Mouse (Mus musculus): ENCODE measurements around the gene Srbd1. TPM values are rescaled to one million over a fixed set of nuclear protein-coding genes. Genes with fewer than 3 reads are reported as not detected.
A peak's percentile ranks its signal among the peaks of the same experiment; 100 is the strongest.

The Srbd1 gene
- polyA plus RNA-seq, 2 experiments = 8.1 to 10.2 TPM

DNA sequence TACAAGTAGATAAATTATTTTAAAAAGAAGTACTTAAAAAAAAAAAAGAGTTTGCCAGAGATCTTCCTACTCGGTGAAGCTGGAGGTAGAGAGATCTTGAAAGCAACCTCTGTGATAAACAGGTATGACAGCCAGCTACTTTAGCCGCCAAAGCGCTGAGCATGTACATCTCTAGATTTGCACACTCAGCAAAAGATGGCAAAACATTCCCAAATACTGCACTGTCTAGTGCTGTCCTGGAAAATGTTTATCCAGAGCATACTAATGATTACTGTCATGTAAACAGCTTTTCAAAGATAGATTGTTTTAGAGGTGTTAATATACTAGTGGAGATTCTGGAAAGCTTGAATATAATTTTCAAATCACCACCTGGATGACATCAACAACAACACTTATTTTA, 109.4 kb downstream of the Srbd1 start:
- no peak for TF ChIP-seq POLR2A (IDR thresholded peaks at IDR 0.05; ENCODE audit: borderline replicate concordance, extremely low read depth, insufficient read depth, insufficient read length)
- Histone ChIP-seq H3K4me2 (replicated peaks; ENCODE audit: low read depth, low read length, severe bottlenecking) (no peak overlapping the region), H3K9me3 (ENCODE audit: control insufficient read depth, low read length) (no peaks in the 10 kb centered on the region), H3K27ac (replicated peaks; ENCODE audit: low read depth, low read length) (peak overlapping the region; percentile 65; the same call in 1 of the 2 replicates), H3K4me3 (replicated peaks; ENCODE audit: low read length) (no peak overlapping the region), H3K4me1 (ENCODE audit: control insufficient read depth, insufficient read depth, low read length) (peaks cover 61% of the 10 kb centered on the region), H3K27me3 (ENCODE audit: control insufficient read depth, insufficient read depth, low read length) (no peaks in the 10 kb centered on the region), H3K36me3 (ENCODE audit: control insufficient read depth, insufficient read depth, low read length) (no peaks in the 10 kb centered on the region), H3K9ac (ENCODE audit: low read depth, low read length, severe bottlenecking) (no peak overlapping the region)
- DNase-seq (ENCODE audit: low spot score) (no peak), ATAC-seq (ENCODE audit: low FRiP score, low read depth) (no peak)
- 92% methylated on average over 3 of the region's 3 CpGs for WGBS

DNA sequence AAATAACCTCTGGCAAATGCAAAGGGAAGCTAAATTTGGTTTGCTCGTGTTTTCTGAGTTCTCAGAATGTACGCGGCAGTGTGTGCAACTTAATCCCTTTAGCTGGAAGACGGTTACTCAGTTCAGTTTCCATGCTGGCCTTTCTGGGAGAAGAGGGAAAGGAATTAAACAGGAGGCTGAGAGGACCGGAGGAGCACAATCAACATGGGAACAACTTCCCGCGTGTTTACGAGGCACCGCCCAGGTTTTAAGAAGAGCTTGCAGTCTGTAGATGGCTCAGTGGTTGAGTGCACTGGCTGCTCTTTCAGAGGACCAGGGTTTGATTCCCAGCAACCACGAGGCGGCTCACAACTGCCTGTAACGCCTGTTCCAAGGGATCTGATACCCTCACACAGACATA, 109.8 kb downstream of the Srbd1 start:
- WGBS = 51% methylated on average over 12 of the region's 12 CpGs
- no peak for TF ChIP-seq POLR2A (IDR thresholded peaks at IDR 0.05; ENCODE audit: borderline replicate concordance, extremely low read depth, insufficient read depth, insufficient read length)
- H3K9ac ChIP-seq (ENCODE audit: low read depth, low read length, severe bottlenecking) = no peak overlapping the region
- H3K4me1 ChIP-seq (ENCODE audit: control insufficient read depth, insufficient read depth, low read length) = peaks cover 57% of the 10 kb centered on the region
- ATAC-seq (ENCODE audit: low FRiP score, low read depth) (peak; percentile 3; the same call in 1 of the 2 replicates), DNase-seq (ENCODE audit: low spot score) (no peak)
- peak overlapping the region; percentile 65; the same call in 1 of the 2 replicates for H3K27ac ChIP-seq (replicated peaks; ENCODE audit: low read depth, low read length)
- H3K27me3 ChIP-seq (ENCODE audit: control insufficient read depth, insufficient read depth, low read length) = no peaks in the 10 kb centered on the region
- no peak overlapping the region for H3K4me3 ChIP-seq (replicated peaks; ENCODE audit: low read length)
- H3K9me3 ChIP-seq (ENCODE audit: control insufficient read depth, low read length) = no peaks in the 10 kb centered on the region
- H3K4me2 ChIP-seq (replicated peaks; ENCODE audit: low read depth, low read length, severe bottlenecking) = no peak overlapping the region
- no peaks in the 10 kb centered on the region for H3K36me3 ChIP-seq (ENCODE audit: control insufficient read depth, insufficient read depth, low read length)

DNA sequence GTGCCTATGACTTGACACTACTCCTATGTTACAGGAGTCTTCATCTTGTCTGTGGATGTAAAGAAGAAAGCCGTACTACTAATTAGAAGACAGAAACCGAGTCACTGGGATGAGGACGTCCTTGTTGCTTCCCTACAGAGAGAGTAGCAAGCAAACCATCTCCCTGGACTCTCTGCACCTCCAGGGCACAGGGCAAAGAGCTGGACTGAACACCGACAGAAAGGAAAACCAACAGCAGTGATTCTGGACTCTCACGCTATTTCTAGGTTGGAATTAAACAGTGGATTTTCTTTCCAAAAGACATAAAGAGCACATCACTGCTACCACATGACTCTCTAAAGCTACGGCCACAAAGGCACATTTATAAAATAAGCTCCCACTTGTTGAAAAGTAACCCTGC, 110.3 kb downstream of the Srbd1 start:
- no peak overlapping the region for H3K4me3 ChIP-seq (replicated peaks; ENCODE audit: low read length)
- H3K9me3 ChIP-seq (ENCODE audit: control insufficient read depth, low read length) = no peaks in the 10 kb centered on the region
- no peak for TF ChIP-seq POLR2A (IDR thresholded peaks at IDR 0.05; ENCODE audit: borderline replicate concordance, extremely low read depth, insufficient read depth, insufficient read length)
- no peaks in the 10 kb centered on the region for H3K36me3 ChIP-seq (ENCODE audit: control insufficient read depth, insufficient read depth, low read length)
- no peak overlapping the region for H3K9ac ChIP-seq (ENCODE audit: low read depth, low read length, severe bottlenecking)
- no peak overlapping the region for H3K4me2 ChIP-seq (replicated peaks; ENCODE audit: low read depth, low read length, severe bottlenecking)
- DNase-seq (ENCODE audit: low spot score) = no peak
- peaks cover 60% of the 10 kb centered on the region for H3K4me1 ChIP-seq (ENCODE audit: control insufficient read depth, insufficient read depth, low read length)
- ATAC-seq (ENCODE audit: low FRiP score, low read depth) = 0 out of 2 replicates have a peak, but pooled peaks have one; percentile 3
- peak overlapping the region; percentile 65 for H3K27ac ChIP-seq (replicated peaks; ENCODE audit: low read depth, low read length)
- H3K27me3 ChIP-seq (ENCODE audit: control insufficient read depth, insufficient read depth, low read length) = no peaks in the 10 kb centered on the region
- WGBS = 64% methylated on average over 6 of the region's 6 CpGs

DNA sequence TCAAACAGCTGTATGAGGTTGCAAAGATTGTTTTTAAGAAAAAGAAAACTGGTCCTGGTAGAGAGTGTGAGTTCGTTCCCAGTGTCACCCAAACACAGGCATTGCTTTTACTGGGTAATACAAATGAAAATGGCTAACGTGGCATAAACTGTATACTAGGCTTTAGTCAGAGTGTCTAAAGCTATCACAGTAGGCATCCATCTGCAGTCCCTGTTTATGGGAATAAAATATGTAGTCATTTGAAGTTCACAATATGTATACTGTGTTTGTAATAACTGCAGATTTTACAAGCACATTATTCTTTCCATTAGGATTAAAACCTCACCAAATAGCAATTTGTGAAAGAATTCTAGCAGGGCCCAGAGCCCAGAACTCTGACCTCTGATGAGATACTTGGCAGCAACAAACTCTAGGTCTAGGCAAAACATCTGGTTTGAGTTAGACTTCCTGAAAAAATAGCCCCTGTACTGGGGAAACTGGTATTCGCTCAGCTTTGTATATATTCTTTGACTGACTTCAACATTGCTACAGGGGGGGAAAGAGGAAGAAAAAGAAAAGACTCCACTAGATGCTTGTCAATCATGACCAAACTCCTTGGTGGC, 112.8 kb downstream of the Srbd1 start:
- Histone ChIP-seq H3K9ac (ENCODE audit: low read depth, low read length, severe bottlenecking) (no peak overlapping the region), H3K4me1 (ENCODE audit: control insufficient read depth, insufficient read depth, low read length) (peaks cover 46% of the 10 kb centered on the region), H3K27me3 (ENCODE audit: control insufficient read depth, insufficient read depth, low read length) (no peaks in the 10 kb centered on the region), H3K27ac (replicated peaks; ENCODE audit: low read depth, low read length) (0 out of 2 replicates have a peak overlapping the region, but pooled peaks have one; percentile 38), H3K4me2 (replicated peaks; ENCODE audit: low read depth, low read length, severe bottlenecking) (no peak overlapping the region), H3K4me3 (replicated peaks; ENCODE audit: low read length) (no peak overlapping the region), H3K36me3 (ENCODE audit: control insufficient read depth, insufficient read depth, low read length) (no peaks in the 10 kb centered on the region), H3K9me3 (ENCODE audit: control insufficient read depth, low read length) (no peaks in the 10 kb centered on the region)
- WGBS = 25% methylated on average over 3 of the region's 3 CpGs
- TF ChIP-seq POLR2A (IDR thresholded peaks at IDR 0.05; ENCODE audit: borderline replicate concordance, extremely low read depth, insufficient read depth, insufficient read length) = no peak
- DNase-seq (ENCODE audit: low spot score) = peak; percentile 64
- ATAC-seq (ENCODE audit: low FRiP score, low read depth) = no peak

DNA sequence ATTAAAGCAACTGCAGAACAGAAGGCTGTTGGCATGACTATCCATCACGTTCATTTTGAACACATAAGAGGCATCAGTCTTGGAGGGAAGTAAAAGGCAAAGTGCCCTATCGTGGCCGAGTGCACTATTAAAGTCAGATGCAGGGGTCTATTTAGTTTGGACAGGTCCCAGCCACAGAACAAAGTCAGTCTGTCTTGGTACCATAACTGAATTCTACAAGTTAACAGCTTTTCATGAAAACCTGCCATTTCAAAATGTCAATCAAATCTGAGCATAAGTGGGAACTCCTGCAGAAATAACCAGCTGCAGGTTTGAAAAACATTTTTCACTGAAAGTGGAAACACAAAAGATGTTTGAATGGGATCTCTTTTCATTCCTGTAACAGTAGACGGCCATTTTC, 115.0 kb downstream of the Srbd1 start:
- Histone ChIP-seq H3K4me2 (replicated peaks; ENCODE audit: low read depth, low read length, severe bottlenecking) (no peak overlapping the region), H3K9me3 (ENCODE audit: control insufficient read depth, low read length) (no peaks in the 10 kb centered on the region), H3K27ac (replicated peaks; ENCODE audit: low read depth, low read length) (no peak overlapping the region), H3K36me3 (ENCODE audit: control insufficient read depth, insufficient read depth, low read length) (no peaks in the 10 kb centered on the region), H3K27me3 (ENCODE audit: control insufficient read depth, insufficient read depth, low read length) (no peaks in the 10 kb centered on the region), H3K4me1 (ENCODE audit: control insufficient read depth, insufficient read depth, low read length) (peaks cover 36% of the 10 kb centered on the region), H3K9ac (ENCODE audit: low read depth, low read length, severe bottlenecking) (no peak overlapping the region), H3K4me3 (replicated peaks; ENCODE audit: low read length) (no peak overlapping the region)
- ATAC-seq (ENCODE audit: low FRiP score, low read depth) (no peak), DNase-seq (ENCODE audit: low spot score) (peak; percentile 16)
- WGBS = 38% methylated on average over 4 of the region's 4 CpGs
- no peak for TF ChIP-seq POLR2A (IDR thresholded peaks at IDR 0.05; ENCODE audit: borderline replicate concordance, extremely low read depth, insufficient read depth, insufficient read length)

Measured in limb, embryonic 14.5 days (tissue).